Mouse (Mus musculus): ENCODE measurements around the gene Olfr1193.
"Not testable (repeated sequence)": the region's sequence is repeated elsewhere in the genome, so short reads cannot be mapped to it uniquely, and the experiment has no call there.

Olfr1193 gene

DNA sequence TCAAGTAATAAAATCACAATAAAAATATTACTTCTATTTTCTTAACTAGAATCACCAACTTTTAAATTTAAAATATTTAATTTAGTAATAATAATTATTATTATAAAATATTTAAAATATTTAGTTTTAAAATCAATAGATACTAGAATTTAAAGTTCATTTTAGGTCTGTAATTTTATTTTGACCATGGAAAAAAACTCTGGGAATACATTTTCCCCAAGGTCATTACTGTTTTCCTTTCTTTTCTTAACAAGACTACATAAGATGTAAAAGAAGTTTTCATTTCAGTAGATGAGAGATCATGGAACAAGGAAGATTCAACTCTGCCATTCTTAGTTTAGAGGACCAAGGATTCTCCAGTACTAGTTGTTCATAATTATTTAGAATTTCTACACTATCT, at the start of gene Olfr1193:
Gene Olfr1193, plus strand, starts transcription at position 301 of the 400 bp plus-strand sequence.
- DNase-seq = not testable (repeated sequence)

- DNase-seq = not testable (repeated sequence)
Measured at GRCm38 (mm10) chr2:88640242-88640641, 35.2 kb upstream of the Olfr1193 start, which contains the start of gene Olfr1191-ps1. TSS of gene Olfr1191-ps1 (plus strand) at chr2:88640542.

- DNase-seq = no peak
Measured at GRCm38 (mm10) chr2:88648209-88648608, 27.2 kb upstream of the Olfr1193 start, which contains the start of gene Olfr1192-ps1. TSS of gene Olfr1192-ps1 (plus strand) at chr2:88648509.

GRCm38 (mm10) chr2:88689087-88689486, 13.7 kb downstream of the Olfr1193 start, which contains the start of gene Olfr1195:
TSS of gene Olfr1195 (minus strand) at chr2:88689187.
- DNase-seq = no peak

GRCm38 (mm10) chr2:88704497-88704896, 29.1 kb downstream of the Olfr1193 start, which contains the start of gene Olfr1196:
TSS of gene Olfr1196 (minus strand) at chr2:88704597.
- DNase-seq = no peak

Data from cerebellum, adult 11-12 months (tissue).